Mouse (Mus musculus): Measurements from ENCODE around the gene Dennd5a. TPM values are rescaled to one million over a fixed set of nuclear protein-coding genes. Genes with fewer than 3 reads are reported as not detected.

The Dennd5a gene
- polyA plus RNA-seq, 1 experiment: 270 TPM

DNA sequence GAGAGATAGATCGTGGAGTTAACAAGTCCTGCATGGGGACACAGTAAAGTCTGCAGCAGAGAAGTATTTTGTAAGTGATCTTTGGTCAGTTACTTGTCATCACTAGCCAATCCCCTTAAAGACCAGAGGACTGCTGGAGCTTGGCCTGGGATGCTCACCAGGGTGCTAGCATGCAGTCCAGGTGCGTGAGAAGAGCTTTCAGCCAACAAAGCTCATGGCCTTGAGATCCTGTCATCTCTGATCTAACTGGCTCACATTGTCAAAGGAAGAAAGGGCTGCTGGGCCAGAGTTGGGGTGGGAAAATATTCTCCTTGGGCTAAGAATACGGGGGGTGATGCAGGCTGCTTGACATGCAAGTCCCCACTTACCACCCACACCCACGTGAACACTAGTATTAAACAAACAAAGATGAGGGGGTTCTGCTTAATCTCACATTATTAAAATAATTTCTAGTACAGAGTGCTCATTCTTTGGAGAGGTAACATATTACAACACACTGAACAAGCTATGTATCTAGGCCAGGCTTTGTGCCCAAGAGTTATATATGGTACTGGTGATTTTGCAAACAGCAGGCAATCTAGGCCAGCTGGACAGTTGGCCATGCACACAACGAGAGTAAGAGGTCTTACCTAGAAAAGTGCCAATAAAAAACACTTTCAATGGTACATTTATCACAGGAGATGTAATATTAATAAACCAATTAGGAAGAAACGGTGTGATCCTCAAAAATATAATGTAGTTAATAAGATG lies 15.9 kb upstream of the Dennd5a start:
- Histone ChIP-seq H3K4me1 (ENCODE audit: control insufficient read depth, insufficient read depth, low read length) (peaks cover 8% of the 10 kb centered on the region; the same call in 1 of the 2 replicates), H3K27ac (ENCODE audit: insufficient read depth, low read length) (peak overlapping the region; percentile 91), H3K27me3 (ENCODE audit: control insufficient read depth, insufficient read depth, low read length) (no peaks in the 10 kb centered on the region), H3K4me3 (replicated peaks; ENCODE audit: insufficient read depth, low read depth, low read length) (no peak overlapping the region)
- TF ChIP-seq POLR2A (IDR thresholded peaks at IDR 0.05; ENCODE audit: borderline replicate concordance, insufficient read depth, low read length) (no peak), CTCF (IDR thresholded peaks at IDR 0.05; ENCODE audit: borderline replicate concordance, insufficient read depth, low read depth, low read length) (no peak)
- 14% methylated on average over 6 of the region's 6 CpGs for WGBS
- peak; percentile 67 to 87 for DNase-seq

GRCm38 (mm10) chr7:109969542-109969941 lies 9.3 kb upstream of the Dennd5a start:
- peak overlapping the region; percentile 23; the same call in 1 of the 2 replicates for H3K27ac ChIP-seq (ENCODE audit: insufficient read depth, low read length)
- H3K27me3 ChIP-seq (ENCODE audit: control insufficient read depth, insufficient read depth, low read length): no peaks in the 10 kb centered on the region
- peaks cover 13% of the 10 kb centered on the region; the same call in 1 of the 2 replicates for H3K4me1 ChIP-seq (ENCODE audit: control insufficient read depth, insufficient read depth, low read length)
- H3K4me3 ChIP-seq (replicated peaks; ENCODE audit: insufficient read depth, low read depth, low read length): no peak overlapping the region
- TF ChIP-seq POLR2A (IDR thresholded peaks at IDR 0.05; ENCODE audit: borderline replicate concordance, insufficient read depth, low read length) (no peak), CTCF (IDR thresholded peaks at IDR 0.05; ENCODE audit: borderline replicate concordance, insufficient read depth, low read depth, low read length) (no peak)
- DNase-seq: no peak

- Histone ChIP-seq H3K4me3 (replicated peaks; ENCODE audit: insufficient read depth, low read depth, low read length) (no peak overlapping the region), H3K4me1 (ENCODE audit: control insufficient read depth, insufficient read depth, low read length) (peaks cover 13% of the 10 kb centered on the region; the same call in 1 of the 2 replicates), H3K27ac (ENCODE audit: insufficient read depth, low read length) (peak overlapping the region; percentile 23; the same call in 1 of the 2 replicates), H3K27me3 (ENCODE audit: control insufficient read depth, insufficient read depth, low read length) (no peaks in the 10 kb centered on the region)
- WGBS: 0% methylated on average over 2 of the region's 2 CpGs
- peak; percentile 73 to 84 for DNase-seq
- TF ChIP-seq CTCF (IDR thresholded peaks at IDR 0.05; ENCODE audit: borderline replicate concordance, insufficient read depth, low read depth, low read length) (peak; percentile 31; the same call in 1 of the 2 replicates), POLR2A (IDR thresholded peaks at IDR 0.05; ENCODE audit: borderline replicate concordance, insufficient read depth, low read length) (no peak)
Observed at GRCm38 (mm10) chr7:109968924-109969450, 8.7 kb upstream of the Dennd5a start.

DNA sequence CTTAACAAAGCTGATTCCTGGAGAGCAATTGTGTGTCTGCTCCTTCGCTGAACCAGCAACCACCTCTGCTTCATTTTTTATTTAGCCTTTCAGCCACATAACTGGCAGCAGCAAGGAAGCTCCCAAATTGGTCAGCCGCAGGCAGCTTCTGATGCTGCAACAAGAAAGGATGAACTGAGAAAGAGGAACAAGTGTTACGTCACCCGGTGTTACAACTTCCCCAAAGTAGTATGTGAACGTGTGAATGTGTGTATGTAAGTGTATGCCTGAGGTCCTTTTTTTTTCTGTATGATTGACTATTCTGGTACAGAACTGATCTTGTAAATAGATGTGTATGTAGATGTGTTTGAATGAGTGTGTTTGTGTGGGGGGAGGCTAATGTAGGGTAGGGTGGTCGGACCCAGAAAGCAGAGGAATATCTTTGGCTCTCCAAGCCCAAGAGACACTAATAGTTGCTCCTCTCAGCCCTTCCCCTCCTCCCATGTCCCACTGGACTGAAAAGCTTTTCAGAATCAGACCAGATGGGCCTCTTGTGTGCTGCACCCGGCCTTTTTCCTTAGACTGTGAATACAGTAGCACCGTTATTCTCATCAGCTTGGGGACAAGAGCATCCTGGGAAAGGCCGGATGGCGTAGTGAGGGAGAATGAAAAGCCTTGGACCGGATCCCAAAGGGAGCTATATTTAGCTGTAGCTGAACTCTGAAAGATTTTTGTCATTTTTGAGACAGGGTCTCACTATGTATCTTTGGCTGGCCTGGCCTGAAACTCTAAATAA lies 7.7 kb upstream of the Dennd5a start:
- TF ChIP-seq POLR2A (IDR thresholded peaks at IDR 0.05; ENCODE audit: borderline replicate concordance, insufficient read depth, low read length) (no peak), CTCF (IDR thresholded peaks at IDR 0.05; ENCODE audit: borderline replicate concordance, insufficient read depth, low read depth, low read length) (no peak)
- Histone ChIP-seq H3K27ac (ENCODE audit: insufficient read depth, low read length) (peak overlapping the region; percentile 87), H3K4me1 (ENCODE audit: control insufficient read depth, insufficient read depth, low read length) (peaks cover 13% of the 10 kb centered on the region; the same call in 1 of the 2 replicates), H3K4me3 (replicated peaks; ENCODE audit: insufficient read depth, low read depth, low read length) (no peak overlapping the region), H3K27me3 (ENCODE audit: control insufficient read depth, insufficient read depth, low read length) (no peaks in the 10 kb centered on the region)
- 41% methylated on average over 11 of the region's 11 CpGs for WGBS
- DNase-seq: peak; percentile 37 to 58

GRCm38 (mm10) chr7:109965658-109966057 lies 5.4 kb upstream of the Dennd5a start:
- no peak for TF ChIP-seq CTCF (IDR thresholded peaks at IDR 0.05; ENCODE audit: borderline replicate concordance, insufficient read depth, low read depth, low read length)
- no peak for TF ChIP-seq POLR2A (IDR thresholded peaks at IDR 0.05; ENCODE audit: borderline replicate concordance, insufficient read depth, low read length)
- Histone ChIP-seq H3K27me3 (ENCODE audit: control insufficient read depth, insufficient read depth, low read length) (no peaks in the 10 kb centered on the region), H3K4me1 (ENCODE audit: control insufficient read depth, insufficient read depth, low read length) (peaks cover 13% of the 10 kb centered on the region; the same call in 1 of the 2 replicates), H3K27ac (ENCODE audit: insufficient read depth, low read length) (no peak overlapping the region), H3K4me3 (replicated peaks; ENCODE audit: insufficient read depth, low read depth, low read length) (no peak overlapping the region)
- no peak for DNase-seq

- Histone ChIP-seq H3K27me3 (ENCODE audit: control insufficient read depth, insufficient read depth, low read length) (no peaks in the 10 kb centered on the region), H3K4me1 (ENCODE audit: control insufficient read depth, insufficient read depth, low read length) (peaks cover 5% of the 10 kb centered on the region; the same call in 1 of the 2 replicates), H3K4me3 (replicated peaks; ENCODE audit: insufficient read depth, low read depth, low read length) (no peak overlapping the region), H3K27ac (ENCODE audit: insufficient read depth, low read length) (no peak overlapping the region)
- no peak for DNase-seq
- TF ChIP-seq POLR2A (IDR thresholded peaks at IDR 0.05; ENCODE audit: borderline replicate concordance, insufficient read depth, low read length) (no peak), CTCF (IDR thresholded peaks at IDR 0.05; ENCODE audit: borderline replicate concordance, insufficient read depth, low read depth, low read length) (no peak)
- 97% methylated on average over 4 of the region's 4 CpGs for WGBS
Observed at GRCm38 (mm10) chr7:109963707-109964106, 3.4 kb upstream of the Dennd5a start.

GRCm38 (mm10) chr7:109962596-109962995 lies 2.3 kb upstream of the Dennd5a start:
- H3K27ac ChIP-seq (ENCODE audit: insufficient read depth, low read length): no peak overlapping the region
- no peak for TF ChIP-seq POLR2A (IDR thresholded peaks at IDR 0.05; ENCODE audit: borderline replicate concordance, insufficient read depth, low read length)
- TF ChIP-seq CTCF (IDR thresholded peaks at IDR 0.05; ENCODE audit: borderline replicate concordance, insufficient read depth, low read depth, low read length): no peak
- WGBS: 73% methylated on average over 4 of the region's 4 CpGs
- no peaks in the 10 kb centered on the region for H3K27me3 ChIP-seq (ENCODE audit: control insufficient read depth, insufficient read depth, low read length)
- no peak for DNase-seq
- H3K4me1 ChIP-seq (ENCODE audit: control insufficient read depth, insufficient read depth, low read length): peaks cover 5% of the 10 kb centered on the region
- no peak overlapping the region for H3K4me3 ChIP-seq (replicated peaks; ENCODE audit: insufficient read depth, low read depth, low read length)
